Mouse (Mus musculus) cerebellum, adult 9-10 months (tissue): ENCODE results near the gene Nrg3.
"Not testable (repeated sequence)": the region's sequence is repeated elsewhere in the genome, so short reads cannot be mapped to it uniquely, and the experiment has no call there.

ENCODE experiments used
- DNase-seq: peaks from one replicate; pipeline ENCODE4 v3.0.0; 2022

Gene Nrg3

DNA sequence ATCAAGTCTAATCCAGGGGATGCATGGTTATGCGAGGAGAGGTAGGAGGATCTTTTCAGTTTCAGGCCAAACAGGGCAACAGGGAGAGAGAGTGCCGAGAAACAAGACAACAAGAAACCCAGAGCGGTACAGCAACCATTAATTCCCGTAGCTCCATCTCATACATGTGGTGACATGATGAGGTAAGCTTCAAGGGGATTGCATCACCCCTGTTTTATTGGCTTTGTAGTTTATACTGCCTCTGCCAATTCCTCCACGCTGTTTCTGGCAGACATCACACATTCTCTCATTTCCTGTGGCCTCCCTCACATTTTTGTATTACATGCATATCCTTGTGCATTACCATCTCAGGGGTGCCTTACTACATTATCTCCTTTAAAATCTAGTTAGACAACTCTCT lies 280.9 kb downstream of the Nrg3 start:
- peak; percentile 19 for DNase-seq

DNA sequence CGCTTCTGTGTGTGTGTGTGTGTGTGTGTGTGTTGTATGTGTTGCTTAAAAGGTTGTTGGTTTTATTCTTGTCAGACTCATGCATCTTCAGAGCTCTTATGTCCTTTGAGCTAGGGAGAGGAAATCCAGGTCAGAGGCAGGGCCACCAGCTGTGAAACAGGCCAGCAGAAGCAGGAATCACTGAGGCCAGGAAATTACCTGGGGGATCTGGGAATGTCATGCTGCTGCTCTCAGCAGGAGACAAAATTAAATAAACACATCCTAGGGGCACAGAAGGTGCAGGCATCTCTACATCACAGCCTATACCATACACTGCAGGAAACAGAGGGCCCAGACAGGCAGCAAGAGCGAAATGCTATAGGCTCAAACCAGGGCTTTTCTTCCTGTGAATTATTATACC lies 299.2 kb downstream of the Nrg3 start:
- DNase-seq = peak; percentile 74

DNA sequence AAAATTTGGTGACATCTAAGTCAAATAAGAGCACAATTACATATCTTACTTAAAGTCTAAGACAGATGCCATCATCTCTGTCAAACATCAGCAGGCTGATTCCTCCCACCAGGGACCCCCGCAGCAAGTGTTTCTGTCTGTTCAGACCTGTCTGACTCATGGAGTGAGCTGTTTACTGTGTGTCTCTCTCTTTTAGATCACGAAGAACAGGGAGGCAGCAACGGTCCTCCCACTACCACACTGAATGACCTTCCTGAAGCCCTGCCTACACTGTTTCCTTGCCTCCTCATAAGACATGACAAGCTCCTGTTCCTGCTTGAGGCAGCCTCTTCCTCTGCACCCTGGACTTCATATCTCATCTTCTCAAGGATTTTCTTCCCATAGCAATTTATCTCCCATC lies 312.7 kb downstream of the Nrg3 start:
- no peak for DNase-seq

DNA sequence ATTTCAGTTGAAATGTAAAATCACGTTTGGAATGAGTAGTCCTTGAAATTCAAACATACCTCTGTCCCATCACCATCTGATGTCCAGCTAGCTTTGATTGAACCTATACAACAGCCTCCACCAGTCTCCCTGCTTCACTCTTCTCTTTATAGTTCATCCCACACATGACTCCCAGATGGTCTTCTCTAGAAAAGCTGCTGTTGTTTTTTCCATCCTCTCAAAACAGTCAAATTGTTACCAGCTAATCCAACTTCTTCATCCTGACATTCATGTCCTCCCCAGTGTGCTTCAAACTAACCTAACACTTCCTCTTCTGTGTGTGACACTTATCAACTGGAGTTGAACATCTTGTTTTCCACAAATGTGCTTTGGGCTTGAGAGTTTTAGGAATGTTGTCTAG lies 317.4 kb downstream of the Nrg3 start:
- DNase-seq = no peak

DNA sequence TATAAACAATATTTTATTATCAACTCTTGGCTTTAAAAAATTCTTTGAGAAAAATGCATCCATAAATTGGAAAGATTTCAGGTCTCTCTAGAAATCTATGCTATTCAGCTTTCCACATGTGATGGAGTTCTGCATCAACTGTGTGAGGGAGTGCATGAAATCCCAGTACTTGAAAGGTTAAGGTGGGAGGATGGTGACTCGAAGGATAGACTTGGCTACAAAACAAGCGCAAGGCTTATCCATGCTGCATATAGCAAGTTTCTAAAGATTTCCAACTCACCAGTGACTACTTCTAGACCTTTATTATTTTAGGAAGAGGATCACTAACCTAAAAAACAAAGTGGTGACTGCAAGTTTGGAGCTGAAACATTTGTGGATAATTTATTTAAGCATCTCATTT lies 343.1 kb downstream of the Nrg3 start:
- DNase-seq = no peak

DNA sequence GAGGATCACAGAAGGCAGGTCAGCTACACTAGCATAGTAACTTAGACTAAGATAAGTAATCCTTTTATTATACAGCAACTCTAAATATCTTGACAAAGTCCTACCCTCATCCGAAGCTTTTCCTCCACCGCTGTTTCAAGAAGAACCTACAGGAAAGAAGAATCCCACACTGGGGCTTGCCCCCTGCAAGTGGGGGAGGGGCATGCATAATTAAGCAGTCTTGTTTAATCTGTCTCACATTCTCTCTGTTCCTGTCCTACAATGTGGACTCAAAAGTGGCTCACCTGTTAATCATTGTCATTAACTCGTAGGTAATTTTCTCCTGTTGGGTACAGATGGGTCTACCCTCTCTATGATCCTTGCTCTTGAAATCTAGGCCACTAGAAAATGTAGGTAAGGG lies 354.9 kb downstream of the Nrg3 start:
- DNase-seq = no peak

DNA sequence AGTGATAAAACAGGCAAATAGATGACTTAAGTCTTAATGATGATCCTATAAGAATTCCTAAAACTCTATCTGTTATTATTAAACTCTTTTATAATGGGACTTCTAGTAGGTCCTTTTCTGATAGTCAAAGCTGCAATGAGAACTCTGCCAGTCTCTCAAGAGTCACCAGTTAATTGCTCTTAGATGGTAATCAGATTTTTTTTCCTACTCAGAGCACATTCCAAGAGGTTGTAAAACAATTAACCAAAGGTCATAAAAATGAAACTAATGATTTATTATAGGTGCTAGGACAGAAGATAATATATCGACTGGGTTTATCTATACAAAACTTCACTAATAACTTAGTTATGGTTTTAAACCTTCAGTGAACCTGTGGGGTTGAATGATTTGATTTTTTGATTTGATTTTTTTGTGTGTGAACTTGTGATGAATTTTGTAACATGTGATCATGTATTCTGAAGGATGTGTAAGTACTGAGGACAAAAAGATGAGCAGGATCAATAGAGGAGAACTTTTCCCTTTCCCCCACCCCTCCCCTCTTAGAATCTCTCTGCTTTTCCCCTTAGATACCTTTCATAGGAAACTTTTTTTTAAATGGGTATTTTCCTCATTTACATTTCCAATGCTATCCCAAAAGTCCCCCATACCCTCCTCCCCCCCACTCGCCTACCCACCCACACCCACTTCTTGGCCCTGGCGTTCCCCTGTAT lies 356.2 kb downstream of the Nrg3 start:
- DNase-seq = not testable (repeated sequence)

DNA sequence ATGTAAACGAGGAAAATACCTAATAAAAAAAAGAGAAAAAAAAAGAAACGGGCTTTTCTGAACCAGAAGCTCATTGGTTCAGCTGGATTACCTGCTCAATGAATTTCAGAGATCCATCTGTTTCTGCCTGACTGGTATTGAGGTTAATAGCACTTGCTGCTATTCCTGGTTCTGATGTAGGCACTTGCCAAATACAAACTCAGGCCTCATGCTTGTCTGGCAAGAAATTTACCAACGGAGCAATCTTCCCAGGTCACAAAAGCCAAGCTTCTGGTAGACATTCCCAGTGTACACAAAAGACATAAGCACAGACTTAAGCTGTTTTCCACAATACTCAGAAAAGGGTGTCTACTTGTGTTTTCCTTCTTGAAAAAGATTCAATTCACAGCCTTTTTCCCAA lies 363.3 kb downstream of the Nrg3 start:
- DNase-seq = peak; percentile 76

DNA sequence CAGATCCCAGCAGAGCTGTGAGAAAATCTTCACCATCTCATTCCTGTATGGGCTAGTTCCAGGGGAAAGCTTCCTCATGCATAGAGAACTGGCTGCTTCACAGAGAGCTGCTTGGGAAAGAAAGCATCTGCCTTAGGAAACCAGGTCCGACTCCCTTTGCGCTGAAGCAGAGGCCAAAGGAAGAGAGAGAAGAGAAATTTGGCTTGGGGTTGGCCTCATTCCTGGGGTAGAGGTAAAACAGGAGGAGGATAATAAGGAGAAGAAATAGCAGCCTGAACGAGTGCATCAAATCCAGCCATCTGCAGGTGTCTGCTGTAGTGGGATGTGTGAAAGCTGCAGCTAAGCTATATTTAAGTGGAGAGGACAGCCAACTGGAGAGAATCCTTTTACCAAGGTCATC lies 366.1 kb downstream of the Nrg3 start:
- DNase-seq = peak; percentile 34

DNA sequence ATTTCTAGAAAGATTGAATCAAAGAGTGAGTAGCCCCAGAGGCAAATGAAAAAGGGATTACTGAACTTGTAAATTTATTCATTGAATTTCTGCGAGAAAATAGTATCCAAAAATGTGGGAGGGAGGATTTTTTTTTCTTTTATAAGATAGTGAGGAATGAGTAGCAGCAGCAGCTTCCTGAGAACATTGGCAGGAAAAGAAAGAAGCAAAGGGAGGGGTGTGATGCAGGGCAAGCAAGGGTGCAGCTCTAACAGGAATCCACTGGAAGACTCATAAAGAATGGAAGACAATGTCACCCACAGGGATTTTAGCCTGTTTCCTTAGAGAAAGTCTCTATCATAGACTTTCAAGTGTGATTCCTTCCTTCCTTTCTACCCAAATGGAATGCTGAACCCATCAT lies 377.7 kb downstream of the Nrg3 start:
- DNase-seq = no peak

DNA sequence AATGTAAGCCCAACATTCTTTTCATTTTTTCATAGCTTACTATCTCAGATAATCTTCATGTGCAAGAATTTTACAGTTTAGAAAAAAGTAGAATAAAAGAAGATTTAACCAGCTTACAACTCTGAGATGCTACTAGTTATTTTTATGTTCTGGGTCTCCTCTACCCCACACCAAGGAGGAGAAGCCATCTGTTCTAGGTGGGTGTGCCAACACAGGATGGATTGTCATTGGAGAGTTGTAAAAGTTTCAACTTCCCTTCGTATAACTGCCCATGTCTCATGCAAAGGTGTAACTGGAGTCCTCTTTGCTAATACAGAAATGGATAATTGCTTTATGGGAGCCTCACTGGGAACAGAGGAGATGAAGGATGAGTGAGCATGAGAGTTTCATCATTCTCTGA lies 393.4 kb downstream of the Nrg3 start:
- no peak for DNase-seq

DNA sequence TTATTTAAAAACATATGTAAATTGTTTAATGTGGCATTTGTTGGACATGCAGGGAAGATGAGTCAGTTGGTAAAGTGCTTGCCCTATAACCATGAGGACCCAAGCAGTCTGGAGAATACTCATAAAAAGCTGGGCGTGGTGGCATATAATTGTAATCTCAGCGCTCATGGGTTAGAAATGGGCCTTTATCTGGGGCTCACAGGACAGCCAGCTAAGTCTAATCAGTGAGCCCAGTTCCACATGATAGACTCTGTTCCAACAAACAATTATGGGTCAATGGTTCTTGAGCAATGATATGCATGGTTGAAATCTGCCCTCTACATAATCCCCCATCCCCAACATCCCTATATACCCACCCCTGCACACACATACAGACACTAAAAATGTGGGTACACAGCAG lies 421.3 kb downstream of the Nrg3 start:
- no peak for DNase-seq

DNA sequence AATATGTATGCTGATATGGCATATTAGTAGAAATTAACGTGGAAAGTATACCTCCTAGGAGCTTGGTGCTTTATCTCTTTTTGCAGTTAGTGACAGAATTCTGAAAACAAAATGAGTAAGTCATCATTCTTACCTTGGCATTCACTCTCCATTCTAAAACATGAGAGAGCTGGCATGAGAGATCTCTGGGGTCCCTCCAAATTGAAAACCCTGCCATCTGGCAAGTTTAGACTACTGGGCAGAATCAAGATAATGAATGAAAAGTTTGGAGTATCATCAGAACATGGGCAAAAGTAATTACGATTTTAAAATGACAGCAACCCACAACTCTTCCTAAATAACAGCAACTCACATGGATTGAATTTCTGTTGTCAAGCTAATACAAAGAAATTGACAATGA lies 423.9 kb downstream of the Nrg3 start:
- DNase-seq = no peak

DNA sequence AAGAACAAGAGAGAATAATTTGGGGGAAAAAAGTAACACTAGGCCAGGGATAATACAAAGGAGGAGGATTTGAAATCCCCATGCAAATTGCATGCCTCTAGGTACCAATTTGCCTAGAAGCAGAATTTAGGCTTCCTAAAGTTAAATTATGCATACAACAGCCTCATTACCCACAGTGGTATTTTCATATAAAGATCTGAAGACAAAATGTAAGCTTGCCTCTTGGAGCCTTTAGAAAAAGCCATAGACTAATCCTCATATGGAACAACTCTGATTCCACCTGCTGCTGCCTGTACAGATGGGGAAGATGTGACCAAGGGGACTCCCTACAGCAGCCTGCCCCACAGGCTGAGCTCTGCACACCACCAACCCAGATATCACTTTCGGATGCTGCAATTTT lies 428.6 kb downstream of the Nrg3 start:
- no peak for DNase-seq

DNA sequence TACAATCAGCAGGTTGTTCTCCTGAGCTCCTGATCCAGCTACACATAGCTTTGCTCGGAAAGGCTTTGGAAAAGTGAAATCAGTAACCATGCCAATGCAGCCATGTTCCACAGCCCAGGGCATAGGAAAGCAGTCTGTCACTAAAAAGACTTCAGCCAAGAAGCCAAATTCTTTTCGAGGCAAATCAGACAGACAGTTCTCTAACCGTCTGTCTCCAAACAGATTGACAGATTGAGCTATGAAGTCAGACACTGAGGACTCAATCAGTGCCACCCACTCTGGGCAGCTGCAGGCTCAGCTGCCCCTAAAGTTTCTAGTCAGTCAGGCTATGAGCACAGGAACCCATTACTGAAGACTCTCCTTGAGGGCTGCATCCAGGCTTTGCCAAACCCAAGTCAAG lies 429.1 kb downstream of the Nrg3 start:
- peak; percentile 34 for DNase-seq

DNA sequence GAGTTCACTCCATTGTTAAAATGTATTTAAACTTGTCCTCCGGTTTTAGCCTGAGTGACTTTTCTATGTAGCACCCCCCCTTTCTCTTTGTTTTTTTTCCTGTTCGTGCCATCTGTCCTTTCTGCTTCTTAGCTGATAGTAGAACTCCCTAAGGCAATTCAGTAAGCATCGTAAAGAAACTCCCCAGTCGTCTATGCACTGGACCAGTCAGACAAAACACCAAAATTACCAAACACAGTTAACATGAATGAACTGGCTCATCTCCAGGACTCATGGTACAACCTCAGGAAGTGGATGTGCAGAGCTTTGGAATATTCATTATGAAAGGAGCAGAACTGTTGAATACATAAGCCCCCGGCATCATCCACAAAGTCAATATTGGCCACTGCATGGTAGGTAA lies 429.5 kb downstream of the Nrg3 start:
- no peak for DNase-seq

DNA sequence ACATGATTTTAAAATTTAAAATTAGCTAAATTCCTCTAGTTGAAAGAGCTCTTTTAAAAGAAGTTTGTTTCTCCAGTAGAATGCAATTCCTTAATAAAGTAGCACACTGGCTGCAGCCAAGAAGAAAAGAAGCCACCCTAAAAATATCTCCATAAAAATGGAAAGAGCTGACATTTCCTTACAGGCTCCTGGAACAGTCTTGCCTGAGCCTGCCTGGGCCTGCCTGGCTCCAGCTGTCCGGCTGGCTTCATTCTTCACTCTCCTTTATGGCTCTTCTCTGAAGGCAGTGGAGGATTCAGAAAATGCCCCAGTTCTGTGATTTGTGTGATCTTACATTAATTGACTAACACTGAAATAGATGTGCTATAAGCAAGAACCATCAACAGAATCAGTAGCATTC lies 433.8 kb downstream of the Nrg3 start:
- DNase-seq = peak; percentile 37

DNA sequence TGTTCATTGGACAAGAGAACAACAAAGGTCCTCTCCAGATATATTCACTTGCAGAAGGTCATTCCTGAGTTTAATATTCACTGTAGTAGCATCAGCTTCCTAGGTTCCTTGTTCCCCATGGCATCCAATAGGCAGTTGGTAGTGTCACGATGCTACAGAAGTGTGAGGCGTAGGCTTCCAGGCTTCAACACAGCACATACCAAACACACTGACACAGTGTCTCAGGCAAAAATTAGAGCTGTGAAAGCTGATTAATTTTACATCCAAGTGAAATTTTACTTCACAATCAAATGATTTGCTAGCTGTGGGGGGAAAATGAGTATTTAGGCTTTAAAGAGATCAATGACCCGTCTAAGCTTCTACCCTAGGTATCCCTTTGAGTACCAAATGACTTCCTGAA lies 438.4 kb downstream of the Nrg3 start:
- DNase-seq = no peak

DNA sequence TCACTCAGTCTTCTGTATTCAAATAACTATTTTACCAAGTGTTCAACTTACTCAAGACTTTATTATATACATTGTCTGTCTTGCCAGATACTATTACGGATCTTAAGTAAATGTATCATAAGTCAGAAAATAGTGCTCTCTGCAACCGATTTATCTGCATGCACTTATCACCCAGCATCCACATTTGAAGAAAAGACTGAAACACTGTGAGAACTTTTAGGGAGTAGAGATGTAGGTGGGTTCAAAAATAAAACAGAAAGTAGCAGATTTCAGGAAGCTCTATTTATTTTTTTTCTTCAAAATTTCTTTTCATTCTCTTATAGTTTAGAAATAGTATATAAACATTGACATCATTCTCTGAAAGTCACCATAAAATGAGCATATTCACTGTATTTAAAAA lies 449.8 kb downstream of the Nrg3 start:
- no peak for DNase-seq

DNA sequence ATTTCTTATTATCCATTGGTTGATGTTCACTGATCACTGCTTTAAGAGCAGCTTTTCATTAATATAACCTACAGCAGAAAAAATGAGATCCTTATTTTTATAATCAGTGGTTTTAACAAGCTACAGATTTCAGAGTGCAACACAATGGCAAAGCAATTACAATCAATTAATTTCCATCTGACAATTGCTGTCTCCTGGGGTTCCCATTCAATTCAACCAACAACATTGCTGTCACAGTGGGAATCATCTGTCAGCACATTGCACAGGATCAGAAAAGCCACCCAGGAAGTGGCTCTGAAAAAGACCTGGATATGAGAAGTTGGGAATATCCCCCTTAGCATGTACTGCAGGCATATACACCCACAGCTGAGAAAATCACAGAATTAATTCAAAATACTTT lies 458.8 kb downstream of the Nrg3 start:
- no peak for DNase-seq

DNA sequence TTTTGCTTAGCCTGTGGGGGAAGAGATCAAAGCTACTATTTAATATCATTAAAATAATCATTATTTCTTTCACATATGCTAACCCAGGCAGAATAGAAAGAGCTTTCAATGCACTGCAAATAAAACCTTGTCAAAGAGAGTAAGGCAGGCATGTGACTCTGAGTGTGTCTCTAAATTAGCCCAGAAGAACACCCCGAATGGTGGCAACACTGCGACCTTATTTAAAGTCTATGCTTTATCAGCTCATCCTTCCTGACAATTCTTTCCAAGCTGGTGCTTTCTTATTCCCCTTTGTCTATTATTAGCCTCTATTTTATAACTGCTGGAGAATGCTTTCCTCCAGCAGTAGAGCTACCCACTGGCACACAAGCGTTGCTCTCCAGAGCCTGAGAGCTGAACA lies 475.0 kb downstream of the Nrg3 start:
- DNase-seq = no peak

DNA sequence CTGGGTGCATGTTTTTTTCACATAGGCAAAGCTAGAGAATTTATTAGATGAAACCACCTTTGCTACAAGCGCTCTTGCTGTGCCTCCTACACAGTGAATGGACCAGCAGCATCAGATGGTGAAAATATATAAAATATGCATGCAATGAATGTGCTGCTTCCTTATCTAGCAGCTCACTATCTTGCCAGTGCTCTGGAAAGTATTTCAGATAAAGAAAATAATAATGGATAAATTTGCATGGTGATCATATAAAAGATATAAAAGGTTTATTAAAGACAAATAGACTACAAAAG lies 480.4 kb downstream of the Nrg3 start:
- DNase-seq = no peak

DNA sequence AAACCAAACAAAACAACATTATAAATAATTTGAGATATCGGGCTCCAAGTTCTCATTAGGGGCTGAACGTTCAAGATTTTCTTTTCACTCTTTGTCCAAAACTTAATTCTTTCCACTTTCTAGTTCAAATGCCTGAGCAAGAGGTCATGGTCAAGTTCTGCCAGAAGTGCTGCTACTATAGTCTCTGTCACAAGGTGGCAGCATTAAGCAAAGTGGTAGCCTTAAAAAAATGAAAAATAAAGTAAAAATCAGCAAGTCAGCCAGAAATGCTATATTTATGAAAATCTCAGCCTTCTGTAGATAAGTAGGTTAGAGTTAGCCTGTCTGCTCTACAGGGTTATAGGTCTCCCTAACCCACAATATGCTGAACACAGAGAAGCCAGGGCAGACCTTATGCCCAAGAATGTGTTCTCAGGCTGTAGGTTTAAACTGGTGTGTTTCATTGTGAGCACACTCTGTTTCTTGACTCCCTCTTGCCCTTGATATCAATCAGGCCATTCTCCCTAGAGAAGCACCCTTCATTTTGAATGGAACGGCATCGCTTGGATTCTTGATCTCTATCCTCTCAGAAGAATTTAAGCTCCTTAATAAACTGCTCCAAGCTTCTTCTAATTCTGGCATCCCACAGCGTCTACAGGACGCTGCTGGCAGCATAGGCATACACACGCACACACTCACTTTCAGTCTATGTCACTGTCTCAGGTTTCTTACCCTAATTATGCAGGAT lies 480.9 kb downstream of the Nrg3 start:
- peak; percentile 64 for DNase-seq

DNA sequence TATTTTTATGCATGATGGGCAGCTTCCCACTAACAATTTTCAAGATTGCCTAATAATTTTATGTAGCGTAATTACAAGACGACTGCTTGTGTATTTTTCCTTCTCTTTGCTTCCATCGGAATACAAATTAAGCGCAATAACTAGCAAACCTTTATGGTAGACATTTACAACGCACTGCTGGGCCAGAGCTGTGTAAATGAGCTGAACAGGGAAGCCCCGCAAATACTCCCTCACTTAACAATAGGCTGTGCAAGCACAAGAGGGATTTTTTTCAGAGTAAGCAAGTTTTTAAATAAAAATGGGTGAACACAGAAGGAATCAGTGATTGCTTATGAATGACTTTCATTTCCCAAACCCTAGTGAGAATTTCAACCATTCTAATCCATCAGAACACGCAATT lies 513.5 kb downstream of the Nrg3 start:
- DNase-seq = no peak

DNA sequence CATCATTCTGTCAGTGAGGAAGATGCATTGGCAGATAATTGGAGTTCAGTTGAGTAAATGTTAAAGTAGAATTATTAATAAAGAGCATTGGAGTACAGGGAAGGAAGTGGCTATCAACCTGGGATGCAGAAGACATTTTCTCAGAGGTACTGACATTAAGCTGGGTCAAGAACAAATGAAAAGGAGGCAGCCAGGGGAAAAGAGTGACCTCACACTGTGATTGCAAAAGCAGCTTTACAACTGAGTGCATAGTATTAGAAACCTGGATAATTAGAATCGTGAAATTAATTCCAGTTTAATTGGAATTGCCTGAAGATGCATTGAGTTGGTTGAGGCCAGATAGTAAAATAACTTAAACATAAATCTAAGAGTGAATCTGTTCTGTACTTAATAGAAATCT lies 535.4 kb downstream of the Nrg3 start:
- no peak for DNase-seq
